Mouse (Mus musculus): ENCODE measurements around the gene Antxr2.
A peak's percentile ranks its signal among the peaks of the same experiment; 100 is the strongest.

Antxr2 gene

GRCm38 (mm10) chr5:97986656-97987294 is 44.1 kb downstream of the Antxr2 start:
- DNase-seq: no peak

- no peak for DNase-seq
Measured at GRCm38 (mm10) chr5:97983375-97983774, 47.5 kb downstream of the Antxr2 start.

GRCm38 (mm10) chr5:97980472-97980871 is 50.4 kb downstream of the Antxr2 start:
- no peak for DNase-seq

GRCm38 (mm10) chr5:97973293-97973692 is 57.5 kb downstream of the Antxr2 start:
- no peak for DNase-seq

GRCm38 (mm10) chr5:97972029-97972428 is 58.8 kb downstream of the Antxr2 start:
- DNase-seq: no peak

GRCm38 (mm10) chr5:97971236-97971635 is 59.6 kb downstream of the Antxr2 start:
- no peak for DNase-seq

- DNase-seq: no peak
Measured at GRCm38 (mm10) chr5:97967044-97967443, 63.8 kb downstream of the Antxr2 start.

GRCm38 (mm10) chr5:97966101-97966500 is 64.7 kb downstream of the Antxr2 start:
- DNase-seq: no peak

GRCm38 (mm10) chr5:97964444-97964843 is 66.4 kb downstream of the Antxr2 start:
- no peak for DNase-seq

GRCm38 (mm10) chr5:97962512-97962911 is 68.3 kb downstream of the Antxr2 start:
- DNase-seq: no peak

- DNase-seq: no peak
Measured at GRCm38 (mm10) chr5:97961786-97962185, 69.1 kb downstream of the Antxr2 start.

GRCm38 (mm10) chr5:97959651-97960050 is 71.2 kb downstream of the Antxr2 start:
- no peak for DNase-seq

GRCm38 (mm10) chr5:97959010-97959409 is 71.8 kb downstream of the Antxr2 start:
- DNase-seq: no peak

GRCm38 (mm10) chr5:97957501-97957900 is 73.3 kb downstream of the Antxr2 start:
- DNase-seq: no peak

GRCm38 (mm10) chr5:97954193-97954772 is 76.6 kb downstream of the Antxr2 start:
- DNase-seq: no peak

- DNase-seq: no peak
Measured at GRCm38 (mm10) chr5:97953241-97953920, 77.5 kb downstream of the Antxr2 start.

GRCm38 (mm10) chr5:97947261-97947660 is 83.6 kb downstream of the Antxr2 start:
- DNase-seq: peak; percentile 7

- no peak for DNase-seq
Measured at GRCm38 (mm10) chr5:97946236-97946635, 84.6 kb downstream of the Antxr2 start.

GRCm38 (mm10) chr5:97935140-97936129 is 95.4 kb downstream of the Antxr2 start:
- DNase-seq: peak; percentile 26

- DNase-seq: no peak
Measured at GRCm38 (mm10) chr5:97917654-97918053, 113.2 kb downstream of the Antxr2 start.

- no peak for DNase-seq
Measured at GRCm38 (mm10) chr5:97914890-97915289, 116.0 kb downstream of the Antxr2 start.

- DNase-seq: no peak
Measured at GRCm38 (mm10) chr5:97913901-97914300, 116.9 kb downstream of the Antxr2 start.

GRCm38 (mm10) chr5:97907482-97907881 is 123.4 kb downstream of the Antxr2 start:
- DNase-seq: no peak
